Mouse (Mus musculus) small intestine, adult 2 months (tissue): Measurements from ENCODE around the gene Tanc2. TPM values are rescaled to one million over a fixed set of nuclear protein-coding genes. Genes with fewer than 3 reads are reported as not detected.

Source experiments
- H3K27ac ChIP-seq: fragments of 200-500 bp; 2 replicates; pipeline ENCODE4 v1.5.1; 2012; ENCODE audit warnings: low read depth, low read length, control low read depth, inconsistent platforms; ENCODE audit not compliant: insufficient read depth
- H3K27me3 ChIP-seq: fragments of 200-500 bp; 2 replicates; pipeline ENCODE4 v1.6.1; 2012; ENCODE audit warnings: mild to moderate bottlenecking, moderate library complexity, low read length, inconsistent platforms; ENCODE audit not compliant: control insufficient read depth, insufficient read depth
- H3K36me3 ChIP-seq: fragments of 200-500 bp; 2 replicates; pipeline ENCODE4 v1.6.1; 2012; ENCODE audit warnings: mild to moderate bottlenecking, low read length, control low read depth, inconsistent platforms; ENCODE audit not compliant: control insufficient read depth, insufficient read depth
- H3K4me1 ChIP-seq: fragments of 200-500 bp; 2 replicates; pipeline ENCODE4 v1.6.1; 2012; ENCODE audit warnings: low read length, inconsistent platforms, mixed read lengths; ENCODE audit not compliant: control insufficient read depth, insufficient read depth, insufficient read length
- H3K4me3 ChIP-seq: fragments of 200-500 bp; 2 replicates; pipeline ENCODE4 v1.5.1; 2012; ENCODE audit warnings: low read depth, mild to moderate bottlenecking, control low read depth, inconsistent platforms, low read length, moderate library complexity
- CTCF ChIP-seq: fragments of 200-500 bp; IDR thresholded peaks from 2 replicates; pipeline ENCODE4 v1.5.1; 2012; ENCODE audit warnings: low read depth, mild to moderate bottlenecking, control low read depth, inconsistent platforms, low read length, moderate library complexity, mixed read lengths; ENCODE audit not compliant: insufficient replicate concordance, insufficient read length; ENCODE audit errors: extremely low read depth
- POLR2A ChIP-seq: fragments of 200-500 bp; IDR thresholded peaks from 2 replicates; pipeline ENCODE4 v1.6.1; 2012; ENCODE audit warnings: low read depth, mild to moderate bottlenecking, control low read depth, inconsistent platforms, low read length, moderate library complexity
- WGBS: fragments of 180-500 bp; shearing (Covaris S2); methylation state at CpG from one replicate; pipeline ENCODE4 v1.1.7; 2018; 5-methylcytosine and 5-hydroxymethylcytosine counted together
- polyA plus RNA-seq: library from polyadenylated mRNA; depleted of rRNA; stranded (reverse); fragments of >200 nt; gene quantifications from 2 replicates; pipeline ENCODE4 v1.2.3, GENCODE M21; 2012

Gene Tanc2
- polyA plus RNA-seq, 1 experiment, result 2.1 TPM

GRCm38 (mm10) chr11:105887281-105887680 lies 297.5 kb downstream of the Tanc2 start:
- Histone ChIP-seq H3K36me3 (no peaks in the 10 kb centered on the region), H3K27me3 (no peaks in the 10 kb centered on the region), H3K27ac (no peak overlapping the region), H3K4me3 (no peak overlapping the region), H3K4me1 (no peaks in the 10 kb centered on the region)
- no peak for TF ChIP-seq CTCF
- WGBS, result 59% methylated on average over 1 of the region's 1 CpGs

- H3K4me3 ChIP-seq, result no peak overlapping the region
- 15% methylated on average over 1 of the region's 1 CpGs for WGBS
- TF ChIP-seq CTCF, result no peak
- TF ChIP-seq POLR2A, result no peak
- H3K4me1 ChIP-seq, result no peaks in the 10 kb centered on the region
- no peak overlapping the region for H3K27ac ChIP-seq
- no peaks in the 10 kb centered on the region for H3K36me3 ChIP-seq
- H3K27me3 ChIP-seq, result no peaks in the 10 kb centered on the region
These were observed 309.4 kb downstream of the Tanc2 start for GRCm38 (mm10) chr11:105899151-105899550.

GRCm38 (mm10) chr11:105901501-105901900 lies 311.7 kb downstream of the Tanc2 start:
- Histone ChIP-seq H3K36me3 (no peaks in the 10 kb centered on the region), H3K4me3 (no peak overlapping the region), H3K27ac (no peak overlapping the region), H3K27me3 (no peaks in the 10 kb centered on the region), H3K4me1 (no peaks in the 10 kb centered on the region)
- TF ChIP-seq CTCF (no peak), POLR2A (no peak)
- 59% methylated on average over 2 of the region's 2 CpGs for WGBS

GRCm38 (mm10) chr11:105902956-105903355 lies 313.2 kb downstream of the Tanc2 start:
- no peak overlapping the region for H3K27ac ChIP-seq
- H3K27me3 ChIP-seq, result no peaks in the 10 kb centered on the region
- no peaks in the 10 kb centered on the region for H3K4me1 ChIP-seq
- 77% methylated on average over 1 of the region's 1 CpGs for WGBS
- H3K36me3 ChIP-seq, result no peaks in the 10 kb centered on the region
- no peak overlapping the region for H3K4me3 ChIP-seq
- no peak for TF ChIP-seq POLR2A
- TF ChIP-seq CTCF, result no peak

GRCm38 (mm10) chr11:105905529-105906213 lies 315.9 kb downstream of the Tanc2 start:
- no peaks in the 10 kb centered on the region for H3K36me3 ChIP-seq
- no peak overlapping the region for H3K27ac ChIP-seq
- H3K4me3 ChIP-seq, result no peak overlapping the region
- no peaks in the 10 kb centered on the region for H3K27me3 ChIP-seq
- no peaks in the 10 kb centered on the region for H3K4me1 ChIP-seq
- WGBS, result 41% methylated on average over 4 of the region's 4 CpGs
- TF ChIP-seq CTCF (no peak), POLR2A (no peak)

- 98% methylated on average over 1 of the region's 1 CpGs for WGBS
- H3K4me1 ChIP-seq, result no peaks in the 10 kb centered on the region
- no peaks in the 10 kb centered on the region for H3K36me3 ChIP-seq
- no peak overlapping the region for H3K27ac ChIP-seq
- no peaks in the 10 kb centered on the region for H3K27me3 ChIP-seq
- TF ChIP-seq CTCF (no peak), POLR2A (no peak)
- no peak overlapping the region for H3K4me3 ChIP-seq
These were observed 317.6 kb downstream of the Tanc2 start for GRCm38 (mm10) chr11:105907381-105907780.

- Histone ChIP-seq H3K27me3 (no peaks in the 10 kb centered on the region), H3K4me3 (no peak overlapping the region), H3K36me3 (no peaks in the 10 kb centered on the region; the same call in 1 of the 2 replicates), H3K4me1 (no peaks in the 10 kb centered on the region), H3K27ac (no peak overlapping the region)
- WGBS, result 93% methylated on average over 8 of the region's 8 CpGs
- no peak for TF ChIP-seq POLR2A
- TF ChIP-seq CTCF, result no peak
These were observed 319.1 kb downstream of the Tanc2 start for GRCm38 (mm10) chr11:105908926-105909325.
